Mouse (Mus musculus): Measurements from ENCODE around the gene Mars. TPM values are rescaled to one million over a fixed set of nuclear protein-coding genes. Genes with fewer than 3 reads are reported as not detected.

Mars gene
- polyA plus RNA-seq, 1 experiment: 30.7 TPM

DNA sequence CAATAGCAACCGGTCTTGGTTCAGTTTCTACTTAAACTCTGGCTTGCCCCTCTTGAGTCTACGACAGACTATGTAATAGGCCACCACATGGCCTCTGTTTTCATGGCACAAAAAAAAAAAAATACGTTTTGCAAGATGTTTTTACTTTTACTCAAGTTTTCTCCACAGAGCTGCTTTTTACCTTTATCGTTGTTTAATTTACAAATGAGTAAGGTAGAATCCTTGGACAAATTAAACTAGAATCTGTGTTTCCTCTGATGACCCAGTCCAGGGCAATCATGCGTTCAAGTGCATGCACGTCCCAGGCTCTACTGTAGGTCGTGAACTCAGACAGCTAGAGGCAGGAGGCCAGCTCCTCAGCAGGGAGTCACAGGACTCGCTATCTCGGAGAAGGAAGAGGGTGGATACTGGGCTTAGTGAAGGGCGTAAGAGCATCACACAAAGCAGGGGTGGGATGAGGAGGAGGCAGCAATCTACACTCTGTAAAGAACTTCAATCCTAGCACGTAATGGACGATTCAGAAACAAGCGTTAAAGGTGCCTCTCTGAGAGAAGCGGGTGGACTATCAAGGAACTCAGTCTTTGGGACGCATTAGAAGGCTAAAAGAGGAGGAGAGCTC lies 21.9 kb downstream of the Mars start:
- Histone ChIP-seq H3K27me3 (ENCODE audit: control insufficient read depth, insufficient read depth, low read length) (no peaks in the 10 kb centered on the region), H3K27ac (ENCODE audit: insufficient read depth, low read depth, low read length) (peak overlapping the region; percentile 96), H3K36me3 (ENCODE audit: control insufficient read depth, insufficient read depth, low read length) (peaks cover 37% of the 10 kb centered on the region), H3K4me1 (ENCODE audit: control insufficient read depth, insufficient read depth, insufficient read length, low read length) (peaks cover 28% of the 10 kb centered on the region), H3K4me3 (ENCODE audit: low read depth, low read length) (peak overlapping the region; percentile 97)
- TF ChIP-seq POLR2A (IDR thresholded peaks at IDR 0.05; ENCODE audit: low read depth, low read length): no peak; the same call in 1 of the 2 replicates
- TF ChIP-seq CTCF (IDR thresholded peaks at IDR 0.05; ENCODE audit: extremely low read depth, insufficient read length, insufficient replicate concordance, low read depth, low read length): no peak
- under 1% methylated on average over 15 of the region's 15 CpGs for WGBS

- Histone ChIP-seq H3K27ac (ENCODE audit: insufficient read depth, low read depth, low read length) (peak within 1 kb of the TSS; percentile 96), H3K27me3 (ENCODE audit: control insufficient read depth, insufficient read depth, low read length) (no peaks in the 10 kb centered on the region), H3K4me1 (ENCODE audit: control insufficient read depth, insufficient read depth, insufficient read length, low read length) (peaks cover 28% of the 10 kb centered on the region), H3K4me3 (ENCODE audit: low read depth, low read length) (peak within 1 kb of the TSS; percentile 97), H3K36me3 (ENCODE audit: control insufficient read depth, insufficient read depth, low read length) (peaks cover 42% of the 10 kb centered on the region)
- WGBS: under 1% methylated on average over 57 of the region's 65 CpGs
- TF ChIP-seq CTCF (IDR thresholded peaks at IDR 0.05; ENCODE audit: extremely low read depth, insufficient read length, insufficient replicate concordance, low read depth, low read length) (no peak), POLR2A (IDR thresholded peaks at IDR 0.05; ENCODE audit: low read depth, low read length) (peak; percentile 16; the same call in 1 of the 2 replicates)
Observed at GRCm38 (mm10) chr10:127288800-127289572, 22.6 kb downstream of the Mars start, which contains the start of gene Mbd6. Gene Mbd6 (minus strand): TSS chr10:127289018.

- TF ChIP-seq CTCF (IDR thresholded peaks at IDR 0.05; ENCODE audit: extremely low read depth, insufficient read length, insufficient replicate concordance, low read depth, low read length) (no peak), POLR2A (IDR thresholded peaks at IDR 0.05; ENCODE audit: low read depth, low read length) (peak; percentile 17; the same call in 1 of the 2 replicates)
- peak overlapping the region; percentile 87 for H3K27ac ChIP-seq (ENCODE audit: insufficient read depth, low read depth, low read length)
- H3K27me3 ChIP-seq (ENCODE audit: control insufficient read depth, insufficient read depth, low read length): no peaks in the 10 kb centered on the region
- peak overlapping the region; percentile 97 for H3K4me3 ChIP-seq (ENCODE audit: low read depth, low read length)
- under 1% methylated on average over 27 of the region's 28 CpGs for WGBS
- peaks cover 28% of the 10 kb centered on the region for H3K4me1 ChIP-seq (ENCODE audit: control insufficient read depth, insufficient read depth, insufficient read length, low read length)
- H3K36me3 ChIP-seq (ENCODE audit: control insufficient read depth, insufficient read depth, low read length): peaks cover 44% of the 10 kb centered on the region
Observed at GRCm38 (mm10) chr10:127288328-127288799, 23.2 kb downstream of the Mars start.

- H3K27me3 ChIP-seq (ENCODE audit: control insufficient read depth, insufficient read depth, low read length): no peaks in the 10 kb centered on the region
Observed at GRCm38 (mm10) chr10:127287936-127288293, 23.7 kb downstream of the Mars start.

DNA sequence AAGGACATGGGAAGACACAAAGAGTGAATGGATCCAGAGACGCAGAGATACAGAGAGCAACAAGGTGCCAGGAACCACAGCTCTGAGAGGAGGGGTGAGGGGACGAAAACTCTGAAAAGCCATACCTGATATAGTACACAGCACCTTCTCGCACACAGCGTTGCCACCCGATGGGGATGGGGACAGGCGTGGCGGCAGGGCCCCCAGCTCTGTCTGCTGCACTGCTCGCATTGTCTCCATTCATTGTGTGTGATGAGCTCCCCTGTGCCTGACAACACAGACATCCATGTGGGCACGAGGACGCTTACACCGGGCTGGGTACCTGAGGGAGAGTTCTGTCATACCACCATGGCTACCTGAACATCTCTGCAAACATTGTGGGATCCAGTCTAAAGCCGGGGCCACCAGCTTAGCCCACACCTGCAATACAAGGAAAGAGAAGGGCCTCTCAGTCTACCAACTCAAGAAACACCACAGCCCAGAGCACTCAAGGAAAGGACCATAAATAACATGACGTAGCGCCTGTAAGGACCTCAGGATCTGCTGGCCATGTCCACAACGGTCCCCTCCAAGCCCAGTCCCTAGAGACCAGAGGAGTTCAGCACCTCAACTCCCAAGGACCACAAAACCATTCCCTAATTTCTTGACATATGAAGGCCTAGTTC lies 24.2 kb downstream of the Mars start:
- Histone ChIP-seq H3K27me3 (ENCODE audit: control insufficient read depth, insufficient read depth, low read length) (no peaks in the 10 kb centered on the region), H3K4me1 (ENCODE audit: control insufficient read depth, insufficient read depth, insufficient read length, low read length) (peaks cover 23% of the 10 kb centered on the region), H3K4me3 (ENCODE audit: low read depth, low read length) (peak overlapping the region; percentile 97), H3K27ac (ENCODE audit: insufficient read depth, low read depth, low read length) (peak overlapping the region; percentile 87), H3K36me3 (ENCODE audit: control insufficient read depth, insufficient read depth, low read length) (peaks cover 48% of the 10 kb centered on the region)
- 44% methylated on average over 15 of the region's 15 CpGs for WGBS
- no peak for TF ChIP-seq CTCF (IDR thresholded peaks at IDR 0.05; ENCODE audit: extremely low read depth, insufficient read length, insufficient replicate concordance, low read depth, low read length)
- TF ChIP-seq POLR2A (IDR thresholded peaks at IDR 0.05; ENCODE audit: low read depth, low read length): no peak

More at GRCm38 (mm10) chr10:127287936-127288293, 23.7 kb downstream of the Mars start:
- Histone ChIP-seq H3K4me1 (ENCODE audit: control insufficient read depth, insufficient read depth, insufficient read length, low read length) (peaks cover 24% of the 10 kb centered on the region), H3K36me3 (ENCODE audit: control insufficient read depth, insufficient read depth, low read length) (peaks cover 44% of the 10 kb centered on the region), H3K4me3 (ENCODE audit: low read depth, low read length) (peak overlapping the region; percentile 97), H3K27ac (ENCODE audit: insufficient read depth, low read depth, low read length) (peak overlapping the region; percentile 87)
- WGBS: 0% methylated on average over 3 of the region's 3 CpGs
- TF ChIP-seq POLR2A (IDR thresholded peaks at IDR 0.05; ENCODE audit: low read depth, low read length) (no peak), CTCF (IDR thresholded peaks at IDR 0.05; ENCODE audit: extremely low read depth, insufficient read length, insufficient replicate concordance, low read depth, low read length) (no peak)

GRCm38 (mm10) chr10:127286730-127287129 lies 24.9 kb downstream of the Mars start:
- H3K27me3 ChIP-seq (ENCODE audit: control insufficient read depth, insufficient read depth, low read length): no peaks in the 10 kb centered on the region
- H3K27ac ChIP-seq (ENCODE audit: insufficient read depth, low read depth, low read length): peak overlapping the region; percentile 87; the same call in 1 of the 2 replicates
- TF ChIP-seq POLR2A (IDR thresholded peaks at IDR 0.05; ENCODE audit: low read depth, low read length) (no peak), CTCF (IDR thresholded peaks at IDR 0.05; ENCODE audit: extremely low read depth, insufficient read length, insufficient replicate concordance, low read depth, low read length) (no peak)
- peaks cover 20% of the 10 kb centered on the region for H3K4me1 ChIP-seq (ENCODE audit: control insufficient read depth, insufficient read depth, insufficient read length, low read length)
- peak overlapping the region; percentile 97 for H3K4me3 ChIP-seq (ENCODE audit: low read depth, low read length)
- WGBS: 30% methylated on average over 7 of the region's 7 CpGs
- H3K36me3 ChIP-seq (ENCODE audit: control insufficient read depth, insufficient read depth, low read length): peaks cover 55% of the 10 kb centered on the region

Measured in small intestine, adult 2 months (tissue).